Mouse (Mus musculus) adrenal gland, postnatal 25 days (tissue): ENCODE data around the gene Evl. TPM values are rescaled to one million over a fixed set of nuclear protein-coding genes. Genes with fewer than 3 reads are reported as not detected.

ENCODE experiments used
- DNase-seq: peaks from one replicate; pipeline ENCODE4 v3.0.0; 2021; ENCODE audit warnings: mixed read lengths
- total RNA-seq: library from RNA; stranded (reverse); gene quantifications from 2 replicates; pipeline ENCODE4 v1.2.3, GENCODE M21; 2021

Evl gene
- total RNA-seq, 1 experiment from 2014 or later, result 49.6 TPM

DNA sequence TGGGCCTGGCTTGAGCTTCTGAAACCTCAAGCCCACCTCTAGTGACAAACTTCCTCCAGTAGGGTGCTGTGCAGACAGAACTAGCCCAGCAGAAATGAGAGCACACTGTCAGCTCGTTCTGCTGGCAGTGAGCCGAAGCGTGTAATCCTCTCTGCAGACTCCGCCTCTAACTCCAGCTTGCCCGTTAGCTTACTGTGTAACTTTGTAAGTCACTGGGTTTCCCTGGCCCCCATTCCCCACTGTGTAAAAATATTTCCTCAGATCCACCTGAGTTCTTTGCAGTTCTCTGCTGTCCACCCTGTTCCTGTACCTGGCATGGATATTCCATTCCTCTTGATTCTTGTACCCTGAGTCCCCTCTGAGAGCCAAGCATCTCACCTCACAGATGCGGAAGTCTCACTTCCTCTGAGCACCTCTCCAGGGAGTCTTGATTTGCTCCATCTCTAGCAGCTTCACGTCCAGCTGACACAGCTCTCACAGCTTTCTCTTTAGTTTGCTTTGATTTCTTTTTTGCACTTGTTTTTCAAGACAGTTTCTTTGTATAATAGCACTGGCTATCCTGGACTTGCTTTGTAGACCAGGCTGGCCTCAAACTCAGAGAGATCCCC is 96.6 kb downstream of the Evl start:
- DNase-seq, result peak; percentile 16

DNA sequence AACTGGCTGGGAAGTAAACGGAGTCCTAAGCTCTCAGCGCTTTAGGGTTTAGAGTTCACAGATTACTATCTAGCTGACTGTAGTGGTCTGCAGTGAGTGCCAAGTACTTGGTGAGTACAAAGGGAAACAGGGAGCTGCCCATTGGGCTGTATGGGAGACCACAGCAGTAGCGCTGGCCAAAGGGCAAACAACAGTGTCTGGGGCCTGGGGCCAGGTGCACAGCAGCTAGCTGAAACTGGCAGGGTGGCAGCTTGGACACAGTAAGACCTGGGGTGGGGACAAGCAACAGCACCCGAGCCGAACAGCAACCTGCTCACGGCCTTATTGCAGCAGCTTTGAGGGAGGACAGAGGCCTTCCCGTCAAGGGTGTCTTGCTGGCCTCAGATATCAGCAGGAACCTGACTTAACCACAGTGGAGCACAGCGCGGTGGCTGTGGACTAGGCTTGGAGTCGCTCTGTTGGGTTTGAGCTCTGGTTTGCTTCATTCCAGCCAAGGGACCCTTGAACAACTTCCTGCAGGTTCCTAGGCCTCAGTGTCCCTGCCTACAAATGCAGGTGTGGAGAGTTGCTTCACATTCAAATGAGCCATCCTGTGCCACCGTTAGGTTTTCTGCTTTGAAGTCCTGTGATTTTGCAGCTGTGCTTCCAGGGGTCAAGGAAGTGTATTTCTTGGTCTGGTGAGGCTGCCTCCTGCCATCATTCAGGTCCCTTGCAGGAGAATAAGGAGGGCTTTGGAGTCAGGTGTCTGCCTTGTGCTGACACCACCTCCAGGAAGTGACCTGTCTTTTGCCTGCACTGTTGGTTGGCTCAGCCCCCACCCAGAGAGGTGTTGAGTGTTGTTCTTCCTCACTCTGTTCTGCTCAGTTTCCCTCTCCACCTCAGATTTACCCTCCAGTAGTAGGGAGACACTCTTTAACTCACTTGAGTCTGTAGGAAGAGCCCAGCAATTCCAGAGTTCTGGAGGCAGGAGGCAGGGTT is 99.1 kb downstream of the Evl start:
- no peak for DNase-seq

DNA sequence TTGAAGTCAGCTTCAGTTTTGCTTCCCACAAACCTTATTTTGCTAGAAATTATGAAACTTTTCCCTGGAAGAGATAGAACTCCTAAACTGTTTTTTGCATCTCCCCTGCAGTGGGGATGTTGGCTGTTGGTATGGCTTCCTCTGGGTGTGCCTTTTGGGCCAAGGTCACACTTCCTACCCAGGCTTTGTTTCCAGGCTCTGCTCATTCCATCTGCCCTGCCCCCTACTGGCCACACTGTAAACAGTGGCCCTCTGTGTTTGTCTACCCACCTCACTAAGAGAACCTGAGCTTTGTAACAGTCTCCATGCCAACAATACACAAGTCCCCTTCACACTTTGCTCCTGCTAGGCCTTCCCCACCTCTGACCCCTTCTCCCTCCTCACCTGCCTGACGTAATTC is 102.8 kb downstream of the Evl start:
- DNase-seq, result peak; percentile 56

DNA sequence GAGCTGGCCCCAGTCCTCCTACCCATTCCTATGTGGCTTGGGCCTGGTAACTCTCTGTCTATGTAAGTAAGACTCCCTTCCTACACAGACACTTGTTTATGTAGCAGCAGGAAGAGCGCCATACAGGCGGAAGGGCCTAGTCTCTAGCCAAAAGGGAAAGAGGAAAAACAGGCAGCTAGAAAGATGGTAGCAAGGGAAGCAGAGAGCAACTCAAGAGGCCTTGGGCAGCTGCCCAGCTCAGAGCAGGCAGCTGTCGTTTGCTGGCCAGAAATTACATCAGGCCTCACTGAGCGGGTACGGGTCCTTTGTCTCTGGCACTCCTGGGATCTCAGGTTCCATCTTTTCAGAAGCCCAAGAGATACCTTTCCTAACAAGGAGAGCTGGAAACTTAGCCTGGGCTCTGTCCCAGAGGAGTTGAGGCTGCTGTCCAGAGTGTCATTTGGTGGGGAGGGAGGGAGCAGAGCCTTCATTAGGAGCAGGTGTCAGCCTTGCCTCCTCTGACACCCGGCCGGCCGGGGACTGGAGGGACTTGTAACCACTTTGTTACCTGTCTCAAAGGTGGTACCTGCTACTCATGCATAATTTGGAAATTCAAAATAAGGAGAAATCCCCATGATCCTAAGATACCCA is 114.2 kb downstream of the Evl start:
- no peak for DNase-seq

DNA sequence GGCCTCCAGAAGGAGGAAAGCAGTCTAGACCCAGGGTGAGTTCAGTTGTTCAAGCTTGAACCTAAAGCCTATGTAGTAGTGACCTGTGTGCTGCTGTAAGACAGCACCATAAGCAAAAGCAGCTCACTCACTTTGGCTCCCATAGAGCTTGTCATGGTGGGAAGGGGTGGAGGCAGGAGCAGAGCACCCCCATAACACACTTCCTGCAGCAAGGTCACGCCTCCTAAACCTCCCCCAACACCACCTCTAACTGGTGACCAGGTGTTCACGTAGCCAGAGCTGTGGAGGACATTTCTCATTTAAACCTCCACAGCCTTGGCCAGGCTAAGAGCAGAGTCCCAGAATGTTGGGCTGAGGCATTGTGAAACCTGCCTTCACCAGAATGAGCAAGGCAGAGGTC is 117.0 kb downstream of the Evl start:
- DNase-seq, result no peak

DNA sequence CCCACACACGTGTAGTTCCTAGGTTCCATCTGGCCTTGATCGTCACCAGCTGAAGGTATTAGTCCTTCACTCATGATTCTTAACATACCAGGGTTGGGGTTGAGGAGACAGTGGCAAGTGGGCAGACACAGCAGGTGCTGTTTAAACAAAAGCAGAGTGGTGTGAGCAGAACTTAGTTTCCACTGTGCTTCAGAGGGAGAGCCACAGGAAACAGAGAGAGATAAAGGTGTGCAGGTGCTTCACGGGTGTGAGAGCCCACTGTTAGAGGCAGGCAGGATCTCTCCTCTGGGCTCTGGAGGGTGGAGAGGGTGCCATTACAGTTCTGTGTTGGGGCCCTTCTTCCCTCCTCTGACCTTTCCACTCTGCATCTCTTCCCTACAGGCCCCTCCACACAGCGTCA is 118.4 kb downstream of the Evl start:
- DNase-seq, result no peak

DNA sequence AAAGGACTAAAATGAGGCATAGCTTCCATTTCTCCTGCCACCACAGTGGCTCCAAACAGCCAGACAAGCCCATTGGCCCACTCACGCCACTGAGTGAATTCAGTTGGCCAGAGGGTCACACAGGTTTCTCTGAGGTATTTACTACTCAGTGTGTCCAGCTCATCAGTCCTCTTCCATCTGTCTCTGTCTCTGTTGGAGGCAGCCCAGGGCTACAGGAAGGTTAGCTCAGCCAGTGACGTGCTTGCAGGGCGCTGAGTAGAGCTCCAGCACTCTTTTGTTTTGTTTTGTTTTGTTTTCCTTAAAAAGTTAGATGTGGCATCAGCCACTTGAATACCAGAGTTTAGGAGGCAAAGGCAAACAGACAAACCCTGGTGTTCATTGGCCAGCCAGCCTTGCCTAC is 119.0 kb downstream of the Evl start:
- DNase-seq, result no peak

DNA sequence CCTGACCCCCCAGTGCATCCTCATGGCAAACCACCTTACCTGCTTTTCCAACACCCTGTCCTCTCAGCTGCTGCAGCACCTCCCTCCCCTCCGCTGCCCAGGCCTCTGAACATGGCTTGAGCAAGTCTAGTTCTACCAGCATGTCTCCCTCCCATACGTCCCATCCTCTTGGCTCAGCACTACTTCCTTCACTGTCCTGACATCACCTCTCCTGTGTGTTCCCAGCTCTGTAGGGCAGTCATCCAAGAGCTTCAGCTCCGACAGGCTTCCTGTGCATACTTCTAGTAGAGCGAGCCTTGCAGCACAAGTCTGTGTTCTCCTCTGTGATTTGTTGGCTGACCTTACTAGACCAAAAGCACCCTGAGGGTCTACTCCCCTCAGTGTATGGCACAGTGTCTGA is 120.0 kb downstream of the Evl start:
- no peak for DNase-seq

DNA sequence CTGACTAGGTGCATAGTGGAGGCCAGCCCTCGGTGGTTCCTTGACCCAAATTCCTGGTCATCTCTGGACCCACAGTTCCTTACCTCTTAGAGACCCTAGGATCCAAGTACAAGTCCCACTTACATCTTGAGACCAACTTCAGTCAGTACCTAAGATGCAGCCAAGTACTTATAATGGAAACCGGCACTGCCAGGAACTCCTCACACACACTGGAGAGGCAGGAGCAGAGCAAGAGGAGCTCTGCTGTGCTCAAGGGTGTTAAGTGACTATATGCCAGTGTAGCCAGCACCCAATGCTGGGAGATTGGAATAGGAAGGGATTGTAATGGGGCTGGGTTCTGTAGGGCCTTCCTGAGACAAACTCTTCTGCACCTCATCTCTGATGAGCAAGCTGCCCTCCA is 120.4 kb downstream of the Evl start:
- DNase-seq, result no peak

DNA sequence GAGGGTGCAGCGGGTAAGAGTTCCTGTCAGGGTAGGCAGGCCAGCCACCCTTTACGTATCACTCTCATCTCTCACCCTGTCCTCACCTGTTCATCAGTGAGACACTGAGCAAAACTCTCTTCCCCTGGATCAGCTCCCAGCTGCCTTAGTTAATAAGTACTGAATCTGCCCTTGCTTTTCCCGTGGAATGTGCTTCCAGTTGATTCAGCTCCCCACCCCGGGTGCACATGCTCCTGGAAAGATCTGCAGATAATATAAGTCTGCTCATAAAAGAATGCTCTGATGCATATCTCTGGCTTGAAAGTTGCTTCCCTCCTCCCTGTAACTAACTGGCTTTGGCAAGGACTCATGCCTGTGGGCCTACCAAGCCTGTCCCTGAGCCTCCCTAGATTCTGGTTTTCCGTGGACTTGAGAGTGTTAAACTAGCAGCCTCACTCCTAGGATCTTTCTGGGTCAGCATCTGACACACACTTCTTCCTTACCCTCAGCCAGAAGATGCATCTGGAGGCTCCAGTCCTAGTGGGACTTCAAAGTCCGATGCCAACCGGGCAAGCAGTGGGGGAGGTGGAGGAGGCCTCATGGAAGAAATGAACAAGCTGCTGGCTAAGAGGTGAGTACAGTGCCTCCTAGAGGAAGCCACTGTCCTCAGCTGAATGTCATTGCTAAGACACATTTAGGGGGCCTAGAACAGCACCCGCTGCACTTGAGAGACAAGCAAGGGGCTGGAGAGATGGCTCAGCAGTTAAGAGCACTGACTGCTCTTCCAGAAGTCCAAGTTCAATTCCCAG is 121.3 kb downstream of the Evl start:
- no peak for DNase-seq

DNA sequence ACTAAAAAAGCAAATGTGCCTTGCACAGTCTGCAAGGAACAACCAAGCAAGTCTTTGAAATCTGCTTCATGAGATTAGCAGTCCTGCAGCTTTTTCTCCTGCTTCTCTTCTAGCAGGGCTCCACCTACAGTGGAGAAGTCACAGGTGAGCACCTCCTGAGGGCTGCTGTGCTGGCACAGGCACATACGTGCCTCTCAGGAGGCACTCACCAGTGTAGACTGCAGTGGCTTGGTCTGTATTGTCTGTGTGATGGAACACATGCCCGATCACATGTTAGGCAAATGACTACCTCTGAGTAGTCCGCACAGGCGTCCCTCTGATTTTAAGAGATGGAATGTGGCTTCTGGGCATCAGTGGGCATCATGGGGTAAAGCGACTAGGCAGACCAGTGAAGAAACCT is 122.6 kb downstream of the Evl start:
- no peak for DNase-seq

DNA sequence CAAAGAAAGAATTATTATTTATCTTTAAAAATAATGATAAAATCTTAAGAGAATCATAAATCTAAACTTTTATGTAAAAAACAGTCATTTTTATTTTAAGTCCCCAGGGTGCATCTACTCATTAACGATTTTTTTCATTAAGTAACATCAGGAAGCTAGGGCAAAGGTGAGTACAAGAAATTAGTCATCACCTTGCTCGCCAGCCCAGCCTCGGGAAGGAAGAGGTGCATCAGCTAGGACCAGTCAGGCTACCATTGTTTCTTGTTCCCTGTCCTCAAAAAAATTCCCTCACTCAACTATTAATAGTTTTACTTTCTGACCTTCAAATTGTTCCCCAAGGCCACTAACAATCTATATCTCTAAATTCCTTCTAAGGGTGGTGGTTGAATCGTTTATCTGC is 123.8 kb downstream of the Evl start:
- no peak for DNase-seq

DNA sequence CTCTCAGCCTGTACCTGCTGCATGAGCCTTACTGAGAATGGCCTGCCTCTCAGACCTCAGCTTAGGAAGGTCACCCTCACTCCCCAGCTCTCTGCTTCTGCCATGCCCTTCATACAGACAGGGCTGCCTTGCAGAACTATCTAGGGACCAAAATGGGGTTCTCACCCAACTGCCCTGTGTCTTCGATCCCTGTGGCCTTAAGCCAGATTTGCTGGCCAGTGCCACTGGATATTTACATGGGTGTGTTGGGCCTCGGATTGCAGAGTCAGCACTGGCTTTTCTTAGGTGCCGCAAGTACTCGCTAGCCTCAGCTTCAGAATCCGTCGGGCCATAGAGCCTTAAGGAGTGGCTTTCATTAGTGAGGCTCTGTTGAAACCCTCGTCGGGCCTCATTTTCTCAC is 126.3 kb downstream of the Evl start:
- no peak for DNase-seq

DNA sequence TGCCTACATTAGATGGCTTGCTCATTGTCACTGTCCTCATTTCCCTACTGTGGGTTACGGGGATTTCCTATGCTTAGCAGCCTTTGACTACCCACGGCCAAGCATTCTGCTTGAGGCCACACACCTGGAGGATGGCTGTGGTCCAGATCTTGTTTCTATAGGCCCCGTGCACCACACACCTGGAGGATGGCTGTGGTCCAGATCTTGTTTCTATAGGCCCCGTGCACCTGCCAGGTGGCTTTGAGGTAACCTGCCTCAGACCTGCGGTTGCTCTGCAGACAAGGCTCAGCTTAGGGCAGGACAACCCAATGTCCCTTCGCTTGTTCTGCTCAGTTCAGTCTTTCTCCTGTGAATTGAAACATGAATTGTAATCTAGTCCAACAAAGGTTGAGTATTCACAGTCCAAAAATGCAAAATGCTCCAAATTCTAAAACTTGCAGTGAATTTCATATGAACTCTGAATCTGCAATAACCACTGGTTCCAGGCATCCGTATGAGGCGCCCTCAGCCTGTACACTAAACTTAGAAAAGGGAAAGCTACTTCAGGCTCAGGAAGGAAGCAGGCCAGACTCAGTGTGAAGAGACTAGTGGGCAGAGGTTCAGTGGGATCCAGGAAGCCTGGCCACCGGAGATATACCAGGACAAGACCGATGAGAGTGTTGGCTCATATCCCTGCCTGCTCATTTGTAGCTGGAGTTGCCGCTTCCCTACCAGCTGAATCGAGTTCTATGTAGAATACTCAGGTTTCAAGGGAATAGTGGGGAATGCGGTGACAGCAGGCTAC is 127.9 kb downstream of the Evl start:
- DNase-seq, result no peak

DNA sequence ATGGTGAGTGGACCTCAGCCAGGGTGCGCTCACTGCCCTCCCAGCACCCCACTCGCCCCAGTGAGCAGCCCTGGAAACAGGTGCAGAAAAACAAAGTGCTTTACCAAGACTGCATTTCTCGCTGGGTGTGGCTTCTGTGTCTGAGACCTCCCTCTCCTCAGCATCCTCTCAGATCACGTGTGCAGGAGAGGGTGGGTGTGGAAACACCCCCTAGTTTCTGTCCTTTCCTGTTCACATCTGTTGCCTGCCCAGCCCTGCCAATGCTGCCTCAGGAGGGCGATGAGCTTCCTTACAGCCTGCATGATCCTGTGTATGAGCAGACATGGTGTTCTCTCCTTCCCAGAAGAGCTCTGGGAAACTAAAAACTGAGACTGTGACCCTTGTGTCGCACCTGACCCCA is 131.9 kb downstream of the Evl start:
- DNase-seq, result no peak

DNA sequence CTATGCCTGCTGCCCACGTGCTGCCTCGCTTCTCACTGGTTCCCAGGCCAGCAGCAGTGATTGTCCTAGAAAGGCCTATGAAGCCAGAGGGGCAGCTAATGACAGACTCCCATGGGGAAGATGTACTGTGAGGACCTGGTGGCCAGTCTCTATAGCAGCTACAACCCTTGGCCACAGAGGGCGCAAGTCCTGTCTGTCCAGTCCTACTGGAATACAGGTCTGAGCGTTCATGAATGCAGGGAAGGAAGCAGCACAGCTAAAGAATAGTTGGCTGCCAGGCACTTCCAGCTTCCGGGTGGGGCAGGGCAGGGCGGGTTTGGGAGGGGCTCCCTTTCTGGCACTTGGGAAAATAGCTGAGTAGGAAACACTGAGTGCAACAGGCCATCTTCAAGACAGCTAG is 132.4 kb downstream of the Evl start:
- no peak for DNase-seq

DNA sequence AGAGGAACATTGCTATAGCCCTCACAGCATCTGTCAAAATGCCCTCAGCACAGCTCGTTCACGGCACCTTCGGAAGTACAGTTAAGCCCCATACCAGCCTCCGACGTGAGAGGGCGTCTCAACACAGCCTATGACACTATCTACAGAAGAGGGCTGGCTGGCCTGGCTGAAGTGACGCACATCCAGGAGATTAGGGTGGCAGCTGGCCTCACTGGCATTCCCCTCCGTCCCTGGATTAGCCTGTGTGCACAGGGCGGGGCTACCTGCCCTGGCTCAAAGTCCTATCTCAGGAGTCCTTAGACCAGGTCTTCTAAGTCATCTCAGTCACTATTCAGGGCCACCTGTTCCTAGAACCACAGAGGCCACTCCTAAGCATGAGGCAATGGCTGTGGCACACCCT is 134.6 kb downstream of the Evl start:
- DNase-seq, result no peak

DNA sequence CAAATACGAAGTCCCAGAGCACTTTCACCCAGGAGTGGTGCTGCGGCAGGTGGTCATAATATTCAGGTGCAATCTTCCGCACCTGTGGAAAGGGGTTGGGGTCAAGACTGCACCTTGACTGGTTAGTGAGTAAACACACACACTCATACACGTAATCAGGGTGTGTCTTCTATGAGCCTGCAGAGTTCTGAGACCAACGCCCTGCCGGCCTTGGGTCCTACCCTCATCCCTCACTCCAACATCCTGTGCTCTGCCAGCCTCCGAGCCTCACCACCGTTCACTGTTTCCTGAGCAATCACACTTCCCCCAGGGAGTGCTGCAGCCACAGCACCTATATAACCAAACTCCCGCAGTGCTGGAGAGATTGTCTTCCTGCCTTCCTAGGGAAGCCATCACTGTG is 136.0 kb downstream of the Evl start:
- no peak for DNase-seq

DNA sequence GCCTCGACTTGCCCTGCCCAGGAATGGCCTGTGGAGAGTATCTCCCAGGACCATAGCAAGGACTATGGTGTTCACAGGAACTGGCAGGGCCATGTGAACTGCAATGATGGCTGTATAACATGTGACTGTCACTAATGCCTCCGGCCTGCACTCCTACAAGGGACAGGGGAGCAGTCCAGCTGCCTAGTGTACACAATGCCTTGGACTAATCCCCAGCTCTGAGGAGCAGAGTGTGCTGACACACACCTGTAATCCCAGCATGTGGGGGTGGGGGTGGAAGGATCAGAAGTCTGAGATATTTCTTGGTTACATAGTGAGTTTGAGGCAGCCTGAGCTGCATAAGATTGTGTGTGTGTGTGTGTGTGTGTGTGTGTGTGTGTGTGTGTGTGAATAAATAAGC is 139.1 kb downstream of the Evl start:
- no peak for DNase-seq

DNA sequence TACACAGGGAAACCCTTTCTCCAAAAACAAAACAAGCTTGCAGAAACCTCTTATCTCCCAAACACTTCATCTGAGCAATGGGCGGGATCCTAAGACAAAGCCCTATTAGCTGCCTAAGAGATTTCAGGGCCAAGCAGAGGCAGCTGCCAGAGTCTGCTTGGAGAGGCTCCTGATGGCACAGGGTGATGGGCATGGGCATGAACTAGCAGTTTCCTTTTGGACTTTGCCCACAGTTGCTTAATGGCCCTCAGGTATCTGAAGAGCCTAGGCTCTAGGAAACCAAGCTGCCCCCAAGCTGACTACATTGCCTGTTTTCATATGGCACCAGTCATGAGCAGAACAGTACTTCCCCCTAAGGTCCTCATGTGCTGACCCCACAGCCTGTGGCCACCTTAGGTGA is 139.7 kb downstream of the Evl start:
- no peak for DNase-seq

DNA sequence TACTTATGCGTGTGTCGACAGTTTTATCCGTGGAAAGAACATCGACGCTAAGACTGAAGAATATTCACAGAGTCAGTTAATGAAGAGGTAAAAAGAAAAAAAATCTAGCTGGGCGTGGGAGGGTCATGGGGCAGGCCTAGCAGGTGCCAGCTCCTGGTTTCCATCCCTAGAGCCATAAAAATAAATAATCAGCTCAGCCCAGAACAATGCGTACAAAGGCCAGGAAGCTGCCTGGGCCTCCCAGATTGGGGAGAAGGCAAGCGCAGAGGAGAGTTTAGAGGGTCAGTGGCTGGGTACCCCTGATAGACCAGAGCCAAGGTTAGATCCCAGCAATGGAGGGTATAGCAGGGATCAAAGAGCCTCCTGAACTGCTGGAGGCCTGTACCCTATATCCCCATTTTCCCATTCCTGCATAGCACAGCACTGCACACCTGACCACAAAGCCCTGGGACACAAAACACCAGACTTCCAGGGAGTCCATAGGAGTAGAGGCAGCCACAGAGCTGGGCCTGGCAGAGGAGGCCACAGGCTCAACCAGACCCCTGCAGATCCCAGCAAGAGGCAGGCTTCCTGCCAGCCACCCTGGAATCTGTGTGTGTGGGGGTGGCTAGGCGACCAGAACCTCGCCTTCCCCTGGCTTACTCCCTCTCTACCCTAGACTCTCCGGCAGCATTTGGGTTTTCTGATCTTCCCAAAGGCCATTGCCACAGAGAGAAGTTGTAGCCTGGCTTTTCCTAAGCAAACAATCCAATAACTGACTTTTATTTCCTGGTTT is 144.4 kb downstream of the Evl start:
- no peak for DNase-seq
